Mouse (Mus musculus) heart, postnatal 0 days (tissue): Measurements from ENCODE around the gene 2210017I01Rik.

Source experiments
- CTCF ChIP-seq: IDR thresholded peaks from 2 replicates; pipeline ENCODE4 v1.5.1; 2016; ENCODE audit warnings: antibody characterized with exemption, control low read depth, low read depth
- EP300 ChIP-seq: IDR thresholded peaks from 2 replicates; pipeline ENCODE4 v1.6.1; 2016; ENCODE audit warnings: antibody characterized with exemption, low read depth

GRCm38 (mm10) chr3:92573449-92574041 is 33.7 kb downstream of the 2210017I01Rik start, which contains the start of gene Ivl:
- TF ChIP-seq CTCF (no peak), EP300 (no peak)
